Mouse (Mus musculus) CD4-positive, CD25-positive, alpha-beta regulatory T cell, adult 2 months (primary cell): Measurements from ENCODE around the gene Bsg.
"Not testable (repeated sequence)": the region's sequence is repeated elsewhere in the genome, so short reads cannot be mapped to it uniquely, and the experiment has no call there.

Experiments
- DNase-seq: peaks from one replicate; pipeline ENCODE4 v3.0.0-alpha.2; 2012; ENCODE audit warnings: low read depth, low spot score

Bsg gene

DNA sequence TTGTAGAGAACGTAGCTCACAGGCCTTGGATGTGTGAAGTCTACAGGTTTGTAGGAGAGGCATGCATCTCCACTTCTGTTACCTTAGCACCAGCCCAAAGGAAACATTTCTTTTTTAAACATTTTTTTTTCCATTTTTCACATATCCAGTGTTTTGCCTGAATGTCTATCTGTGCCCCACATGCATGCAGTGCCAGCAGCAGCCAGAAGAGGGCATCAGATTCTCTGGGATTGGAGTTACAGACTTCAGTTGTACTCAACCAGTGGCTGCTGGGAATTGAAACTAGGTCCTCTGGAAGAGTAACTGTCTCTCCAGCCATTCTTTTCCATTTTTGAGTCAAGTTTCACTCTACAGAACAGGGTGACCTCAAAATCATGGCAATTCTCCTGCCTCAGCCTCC lies 28.2 kb downstream of the Bsg start:
- peak; percentile 58 for DNase-seq

DNA sequence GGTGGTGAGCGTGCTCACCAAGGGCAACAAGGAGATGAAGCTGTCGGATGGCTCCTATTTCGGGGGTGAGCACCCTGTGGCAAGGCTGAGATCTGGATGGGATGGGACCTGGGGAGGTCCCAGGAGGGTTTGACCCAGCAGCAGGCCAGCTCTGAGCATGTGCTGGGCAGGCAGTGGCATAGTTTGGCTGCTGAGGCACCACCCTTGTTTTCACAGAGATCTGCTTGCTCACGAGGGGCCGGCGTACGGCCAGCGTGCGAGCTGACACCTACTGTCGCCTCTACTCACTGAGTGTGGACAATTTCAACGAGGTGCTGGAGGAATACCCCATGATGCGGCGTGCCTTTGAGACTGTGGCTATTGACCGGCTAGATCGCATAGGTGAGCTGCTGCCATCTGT lies 29.6 kb downstream of the Bsg start:
- DNase-seq, result no peak

DNA sequence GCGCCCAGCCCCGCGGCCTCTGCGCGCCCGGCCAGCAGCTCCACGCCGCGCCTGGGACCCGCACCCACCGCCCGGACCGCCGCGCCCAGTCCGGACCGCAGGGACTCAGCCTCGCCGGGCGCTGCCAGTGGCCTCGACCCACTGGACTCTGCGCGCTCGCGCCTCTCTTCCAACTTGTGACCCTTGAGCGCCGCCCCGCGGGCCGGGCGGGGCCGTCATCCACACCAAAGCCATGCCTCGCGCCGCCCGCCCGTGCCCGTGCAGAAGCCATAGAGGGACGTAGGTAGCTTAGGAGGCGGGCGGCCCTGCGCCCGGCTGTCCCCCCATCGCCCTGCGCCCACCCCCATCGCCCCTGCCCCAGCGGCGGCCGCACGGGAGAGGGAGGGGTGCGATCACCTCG lies 31.1 kb downstream of the Bsg start:
- no peak for DNase-seq

DNA sequence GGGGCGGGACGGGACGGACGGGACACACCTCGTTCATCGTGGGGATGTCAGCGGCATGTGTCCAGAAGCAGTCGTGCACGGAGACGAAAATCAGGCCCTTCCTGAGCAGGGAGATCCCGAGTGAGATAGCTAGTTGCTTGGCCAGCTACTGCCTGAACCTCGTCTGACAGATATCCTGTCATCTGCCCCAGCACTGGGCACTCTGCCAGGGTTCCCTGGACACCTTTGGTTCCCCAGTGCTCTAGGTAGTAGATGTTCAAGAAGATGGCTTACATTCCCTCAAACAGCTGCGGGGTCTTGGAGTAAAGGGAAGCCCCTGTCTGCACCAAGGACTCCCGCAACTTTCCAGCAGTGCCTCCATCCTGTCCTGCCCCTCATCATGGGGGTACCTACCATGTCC lies 32.4 kb downstream of the Bsg start:
- no peak for DNase-seq

DNA sequence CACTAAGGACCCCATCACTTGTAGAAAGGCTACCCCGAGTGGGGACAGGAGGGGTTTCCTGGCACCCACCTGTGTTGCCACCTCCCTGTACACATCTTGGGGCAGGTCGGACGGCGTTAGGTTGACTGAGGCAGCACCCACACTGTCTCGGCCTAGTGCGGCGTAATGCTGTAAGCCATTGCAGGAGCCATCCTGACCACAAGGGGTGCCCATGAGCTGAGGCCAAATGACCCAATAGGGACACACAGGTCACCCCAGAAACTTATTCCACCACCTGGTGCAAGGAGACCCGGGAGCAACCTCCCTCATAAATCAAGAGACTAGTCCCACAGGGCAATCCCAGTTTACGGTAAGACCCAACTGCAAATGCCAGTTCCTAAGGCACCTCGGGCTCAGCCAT lies 34.0 kb downstream of the Bsg start:
- DNase-seq, result peak; percentile 51

DNA sequence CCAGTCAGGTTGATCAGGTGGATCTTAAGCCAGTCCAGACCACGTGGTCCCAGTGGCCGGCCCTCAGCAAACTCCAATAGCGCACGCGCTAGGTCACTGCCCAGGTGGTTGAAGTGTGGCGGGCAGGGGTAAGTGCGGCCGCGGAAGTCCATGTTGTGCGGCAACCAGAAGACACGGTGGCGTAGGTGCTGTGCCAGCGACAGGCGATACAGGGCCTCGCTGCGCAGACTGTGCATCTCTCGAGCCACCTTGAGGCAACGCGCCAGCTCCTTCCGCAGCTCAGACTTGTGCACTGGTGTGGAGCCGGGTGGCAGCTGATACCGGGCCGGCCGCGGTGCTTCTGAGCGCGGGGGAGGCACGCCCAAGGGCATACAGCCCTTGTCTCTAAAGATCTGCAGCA lies 34.9 kb downstream of the Bsg start:
- DNase-seq, result no peak

DNA sequence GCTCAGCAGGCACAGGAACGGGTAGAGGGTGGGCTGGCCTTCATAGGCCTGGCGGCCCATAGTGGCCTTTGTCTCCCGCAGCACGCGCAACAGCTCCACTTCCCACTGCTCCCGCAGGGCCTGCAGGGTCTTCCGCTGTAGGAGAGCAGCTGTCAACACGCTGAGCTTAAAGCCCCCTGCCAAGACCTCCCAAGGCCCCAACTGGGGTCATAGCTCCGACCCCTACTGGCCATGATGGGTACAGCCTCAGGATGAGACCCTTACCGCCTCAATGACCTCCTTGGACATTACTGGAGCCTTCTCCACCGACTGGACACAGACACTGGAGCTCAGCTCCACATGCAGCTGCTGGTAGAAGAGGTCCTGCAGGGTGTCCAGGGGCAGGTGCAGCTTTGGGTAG lies 36.6 kb downstream of the Bsg start:
- no peak for DNase-seq

DNA sequence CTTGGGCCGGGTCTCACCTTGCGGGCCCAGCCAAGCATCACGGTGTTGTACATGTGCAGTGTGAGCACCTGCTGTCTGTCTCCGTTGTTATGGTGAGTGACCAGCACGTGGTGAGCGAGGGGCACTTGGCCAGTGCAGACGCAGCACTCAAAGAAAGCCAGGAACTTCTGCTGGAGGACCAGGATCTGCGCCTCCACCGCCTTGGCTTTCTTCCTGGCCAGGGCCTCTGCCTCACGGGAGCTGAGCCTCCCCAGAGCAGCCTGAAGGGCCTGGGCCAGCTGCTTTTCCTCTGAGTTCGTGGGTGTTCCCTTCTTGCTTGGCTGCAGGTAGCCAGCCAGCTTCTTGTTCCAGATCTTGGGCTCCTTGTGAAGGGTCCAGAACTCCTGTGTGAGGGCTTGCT lies 38.9 kb downstream of the Bsg start:
- no peak for DNase-seq

DNA sequence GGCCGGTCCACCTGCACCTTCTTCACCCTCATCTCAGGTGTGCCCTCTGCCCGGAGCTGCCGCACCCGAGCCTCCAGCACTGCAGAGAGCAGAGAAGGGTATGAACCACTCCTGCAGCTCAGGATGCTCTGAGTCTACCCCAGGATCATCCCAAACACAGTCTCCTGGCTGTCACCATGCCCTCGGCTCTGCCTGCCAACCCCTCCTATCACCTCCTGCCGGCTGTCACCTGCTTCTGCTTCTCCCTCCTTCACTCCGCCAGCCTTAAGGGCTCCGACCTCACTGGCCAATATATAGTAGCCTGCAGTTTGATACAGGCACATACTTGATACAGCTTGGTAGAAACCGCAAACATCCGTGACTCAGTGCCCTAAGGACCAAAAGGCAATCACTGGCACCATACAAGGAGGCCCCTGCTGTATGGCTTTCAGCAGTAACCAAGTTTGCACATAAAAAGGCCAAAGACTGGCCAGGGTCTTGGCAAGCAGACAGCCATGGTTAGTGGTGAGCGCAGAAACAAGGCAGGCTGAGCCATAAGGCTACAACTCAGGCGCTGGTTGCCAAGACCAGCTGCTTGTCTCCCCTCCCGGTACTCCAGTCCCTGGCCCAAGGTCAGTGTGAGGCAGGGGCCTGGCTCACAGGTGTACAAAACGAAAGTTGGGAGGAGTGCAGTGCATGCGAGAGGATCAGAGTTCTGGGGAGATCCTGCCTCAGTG lies 39.5 kb downstream of the Bsg start:
- no peak for DNase-seq

DNA sequence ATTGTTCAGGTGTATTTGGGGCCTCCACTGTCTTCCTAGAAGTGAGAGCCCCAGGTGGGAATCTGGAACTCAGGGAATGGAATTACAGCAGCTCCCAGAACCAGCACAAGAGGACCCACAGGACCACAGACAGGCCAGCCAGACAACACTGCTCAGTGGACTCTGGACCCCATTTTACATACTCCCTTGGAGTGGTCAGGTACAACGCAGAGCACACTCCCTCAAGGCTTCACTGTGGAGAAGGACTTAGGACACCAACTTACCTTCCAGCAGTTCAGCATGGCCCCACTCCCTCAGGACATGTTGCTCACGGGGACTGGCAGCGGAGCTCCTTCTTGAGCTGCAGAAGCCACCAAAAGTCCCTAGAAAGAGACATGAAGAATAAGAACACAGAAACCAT lies 41.1 kb downstream of the Bsg start:
- DNase-seq, result no peak

DNA sequence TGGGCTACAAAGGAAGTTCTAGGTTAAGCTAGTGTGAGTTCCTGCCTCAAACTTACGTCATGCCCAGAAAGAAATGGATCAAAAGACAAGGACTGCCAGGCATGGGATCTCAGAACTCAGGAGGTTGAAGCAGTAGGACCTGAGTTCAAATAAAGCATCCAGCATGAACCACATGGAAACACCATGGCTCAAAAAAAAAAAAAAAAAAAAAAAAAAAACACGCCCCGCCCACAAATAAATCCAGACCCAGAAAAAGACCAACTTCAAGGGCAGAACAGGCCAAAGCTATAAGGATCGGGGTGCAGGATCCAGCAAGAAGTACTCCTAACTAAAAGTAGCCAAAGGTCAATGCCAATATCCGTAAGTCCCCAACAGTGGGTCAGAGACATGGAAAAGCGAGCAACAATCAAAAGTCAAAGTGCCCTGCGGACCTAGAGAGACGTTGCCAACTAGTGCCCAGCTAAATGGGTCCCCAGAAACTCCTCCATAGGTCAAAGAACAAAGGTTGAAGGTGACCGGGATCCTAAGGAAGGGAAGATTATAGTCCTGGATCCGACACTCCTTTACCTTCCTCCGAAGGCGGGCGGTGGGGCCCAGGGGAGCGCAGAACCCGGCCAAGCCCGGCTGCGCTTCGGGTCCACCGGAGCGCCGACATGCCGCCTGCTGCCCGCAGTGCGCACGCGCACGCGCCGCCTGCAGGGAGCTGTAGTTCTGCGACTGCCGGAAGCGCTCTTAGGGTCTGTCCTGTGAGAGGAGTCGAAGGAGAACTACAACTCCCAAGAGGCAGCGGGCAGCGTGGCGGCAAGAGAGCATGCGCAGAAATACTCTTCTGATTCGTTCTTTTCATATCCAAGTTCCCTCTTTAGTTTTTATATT lies 41.8 kb downstream of the Bsg start, which contains the start of gene Polrmt:
Polrmt (minus strand) TSS at position 684 of the 876 bp plus-strand sequence.
- peak; percentile 98 for DNase-seq

DNA sequence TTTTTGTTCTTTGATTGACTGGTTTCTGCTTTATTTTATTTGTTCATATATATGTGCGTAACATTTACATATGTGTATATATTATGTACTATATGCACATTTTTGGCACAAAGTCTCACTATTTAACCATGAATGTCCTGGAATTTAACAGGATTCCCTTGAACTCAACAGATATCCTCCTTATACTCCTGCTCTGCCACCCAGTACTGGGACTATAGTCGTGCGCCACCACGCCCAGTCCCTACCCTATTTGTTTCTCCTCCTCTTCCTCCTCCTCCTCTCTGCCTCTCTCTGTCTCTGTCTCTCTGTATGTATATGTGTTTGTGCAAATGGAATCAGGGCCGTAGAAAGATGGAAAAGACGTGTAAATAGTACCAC lies 42.5 kb downstream of the Bsg start:
- no peak for DNase-seq

DNA sequence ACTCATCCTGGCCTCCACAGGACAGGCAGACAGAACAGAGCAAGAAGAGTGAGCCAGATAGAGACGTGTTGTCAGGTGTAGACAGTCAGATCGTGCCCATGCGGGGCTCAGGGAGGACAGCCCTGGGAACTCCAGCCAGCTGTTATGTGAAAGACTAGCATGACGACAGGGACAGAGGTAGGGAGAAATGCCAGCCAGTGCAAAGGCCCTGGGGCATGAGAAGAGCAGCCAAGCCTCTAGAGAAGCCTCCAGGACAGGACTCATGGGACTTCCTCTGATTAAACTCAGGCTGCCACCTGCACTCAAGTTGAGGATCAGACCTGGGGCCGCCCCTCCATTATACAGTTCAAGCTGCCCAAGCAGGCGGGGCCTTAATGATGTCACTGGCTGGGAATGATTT lies 44.2 kb downstream of the Bsg start:
- DNase-seq, result no peak

DNA sequence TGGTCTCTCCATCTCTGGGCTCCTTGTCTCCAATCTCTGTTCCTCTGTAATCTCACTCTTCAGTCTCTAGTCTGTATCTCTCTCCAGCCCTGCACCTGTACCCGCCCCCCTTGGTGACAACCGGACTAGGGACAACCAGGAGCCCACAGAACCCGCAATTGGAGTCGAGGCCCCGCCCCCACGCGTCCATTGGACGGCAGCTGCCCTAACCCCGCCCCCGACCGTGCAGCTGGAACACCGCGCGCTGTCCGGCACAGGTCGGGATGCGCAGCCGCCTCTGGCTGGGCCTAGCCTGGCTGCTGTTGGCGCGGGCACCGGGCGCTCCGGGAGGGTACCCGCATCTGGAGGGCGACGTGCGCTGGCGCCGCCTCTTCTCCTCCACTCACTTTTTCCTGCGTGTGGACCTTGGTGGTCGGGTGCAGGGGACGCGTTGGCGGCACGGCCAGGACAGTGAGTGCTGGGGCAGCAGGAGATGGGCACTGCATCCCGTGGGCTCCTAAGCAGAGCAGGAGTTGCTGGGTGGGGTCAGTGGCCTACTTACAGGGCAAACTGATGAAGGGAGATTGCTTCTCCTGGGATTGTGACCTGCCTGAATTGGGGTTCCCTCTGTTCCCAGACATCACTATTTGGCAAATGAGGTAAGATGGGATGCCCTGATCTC lies 50.7 kb downstream of the Bsg start, which contains the start of gene Fgf22:
Fgf22 (plus strand) TSS at position 221 of the 661 bp plus-strand sequence.
- DNase-seq, result peak; percentile 38

DNA sequence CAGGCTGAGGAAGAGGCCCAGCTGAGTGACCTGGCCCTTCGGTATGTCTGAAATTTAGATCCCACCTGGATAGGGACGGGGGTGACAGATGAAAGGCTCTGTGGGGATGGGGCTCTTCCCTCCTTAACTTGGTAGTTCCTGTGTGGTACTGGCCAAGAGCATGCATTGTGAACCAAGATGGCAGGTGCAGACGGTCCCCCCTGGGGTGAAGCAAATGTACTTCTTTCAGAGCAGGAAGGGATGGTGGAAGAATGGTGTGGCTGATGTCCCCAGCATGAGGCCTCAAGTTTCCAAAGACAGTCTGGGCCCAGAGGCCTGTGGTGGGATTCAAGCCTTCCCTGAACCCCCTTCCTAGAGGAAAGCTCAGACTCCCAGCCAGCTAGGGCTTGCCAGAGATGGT lies 51.6 kb downstream of the Bsg start:
- no peak for DNase-seq

DNA sequence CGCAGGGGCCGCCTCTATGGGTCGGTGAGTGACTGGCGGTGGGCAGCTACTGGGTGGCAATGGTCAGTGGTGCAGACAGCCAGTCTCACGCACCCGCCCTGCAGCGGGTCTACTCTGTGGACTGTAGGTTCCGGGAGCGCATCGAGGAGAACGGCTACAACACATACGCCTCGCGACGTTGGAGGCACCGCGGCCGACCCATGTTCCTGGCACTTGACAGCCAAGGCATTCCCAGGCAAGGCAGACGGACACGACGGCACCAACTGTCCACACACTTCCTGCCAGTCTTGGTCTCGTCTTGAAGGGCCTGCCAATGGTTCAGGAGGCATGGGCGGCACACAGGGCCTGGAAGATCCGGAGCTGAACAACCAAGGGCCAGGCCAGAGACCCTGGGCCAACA lies 52.4 kb downstream of the Bsg start:
- DNase-seq, result no peak

DNA sequence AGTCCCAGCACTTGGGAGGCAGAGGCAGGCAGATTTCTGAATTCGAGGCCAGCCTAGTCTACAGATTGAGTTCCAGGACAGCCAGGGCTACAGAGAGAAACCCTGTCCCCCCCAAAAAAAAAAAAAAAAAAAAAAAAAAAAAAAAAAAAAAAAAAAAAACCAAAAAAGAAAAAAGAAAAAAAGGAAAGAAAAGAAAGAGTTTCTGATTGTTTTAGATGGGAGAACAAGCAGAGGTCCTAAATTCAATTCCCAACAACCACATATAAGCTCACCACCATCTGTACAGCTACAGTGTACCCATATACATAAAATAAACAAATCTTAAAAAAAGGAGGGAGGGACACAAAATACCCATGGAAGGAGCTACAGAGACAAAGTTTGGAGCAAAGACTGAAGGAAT lies 55.4 kb downstream of the Bsg start:
- not testable (repeated sequence) for DNase-seq

DNA sequence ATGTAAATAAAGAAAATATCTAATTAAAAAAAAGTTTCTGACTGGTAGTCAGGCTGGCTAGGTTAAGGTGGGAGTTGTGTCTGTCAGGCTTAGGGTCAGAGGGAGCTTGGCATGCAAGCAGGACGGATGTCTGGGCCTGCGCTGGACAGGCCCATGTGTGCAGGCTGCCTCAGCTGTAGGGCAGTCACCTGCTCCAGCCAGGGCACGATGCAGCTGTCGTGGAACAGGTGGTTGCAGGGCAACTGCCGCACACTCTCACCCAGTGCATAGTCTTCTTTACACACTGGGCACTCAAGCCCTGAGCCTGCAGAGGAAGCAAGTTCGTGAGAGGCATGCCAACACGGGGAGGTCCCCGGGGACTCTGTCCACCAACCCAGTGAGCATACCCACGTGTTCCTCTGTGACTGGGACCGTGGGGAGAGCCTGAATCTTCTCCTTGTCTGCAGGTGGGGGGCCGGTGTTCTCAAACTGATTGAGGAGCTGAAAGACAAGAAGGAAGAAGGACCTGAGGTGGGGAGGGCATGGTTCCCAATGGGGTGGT lies 56.4 kb downstream of the Bsg start:
- DNase-seq, result no peak
